Mouse (Mus musculus) CD8-positive naive resting alpha-beta T cell, adult 2 months (primary cell): Measurements from ENCODE around the gene Trim17.

Experiments
- DNase-seq, 2 experiments: peaks; one replicate each; pipeline ENCODE4 v3.0.0; 2022; ENCODE audit warnings: low read depth in 2 of 2, low spot score in 2 of 2

Gene Trim17

GRCm38 (mm10) chr11:58968551-58968950 lies 14.1 kb downstream of the Trim17 start:
- no peak for DNase-seq

- DNase-seq: no peak
Observed at GRCm38 (mm10) chr11:58969027-58969426, 14.5 kb downstream of the Trim17 start.

- no peak for DNase-seq
Observed at GRCm38 (mm10) chr11:58969659-58970058, 15.2 kb downstream of the Trim17 start.

GRCm38 (mm10) chr11:58970831-58971530 lies 16.5 kb downstream of the Trim17 start:
- no peak for DNase-seq

GRCm38 (mm10) chr11:58971796-58972195 lies 17.3 kb downstream of the Trim17 start:
- DNase-seq: no peak

GRCm38 (mm10) chr11:58974414-58974813 lies 19.9 kb downstream of the Trim17 start:
- no peak for DNase-seq

GRCm38 (mm10) chr11:58977150-58977549 lies 22.7 kb downstream of the Trim17 start:
- no peak for DNase-seq

GRCm38 (mm10) chr11:58977607-58978026 lies 23.1 kb downstream of the Trim17 start:
- DNase-seq: peak in 1 of 2 experiments; percentile 16

GRCm38 (mm10) chr11:58978027-58978705 lies 23.7 kb downstream of the Trim17 start, which contains the start of gene Trim11:
Gene Trim11, plus strand, starts transcription at chr11:58978093.
- DNase-seq: peak; percentile 50 to 58

GRCm38 (mm10) chr11:58978706-58979030 lies 24.2 kb downstream of the Trim17 start:
- no peak for DNase-seq

GRCm38 (mm10) chr11:58979183-58979582 lies 24.7 kb downstream of the Trim17 start:
- DNase-seq: no peak

GRCm38 (mm10) chr11:58979661-58980060 lies 25.2 kb downstream of the Trim17 start:
- DNase-seq: no peak

- no peak for DNase-seq
Observed at GRCm38 (mm10) chr11:58980381-58980990, 26.0 kb downstream of the Trim17 start.

GRCm38 (mm10) chr11:58981541-58982447 lies 27.3 kb downstream of the Trim17 start:
- peak; percentile 55 to 74 for DNase-seq

GRCm38 (mm10) chr11:58982471-58983097 lies 28.1 kb downstream of the Trim17 start:
- no peak for DNase-seq

GRCm38 (mm10) chr11:58983691-58984341 lies 29.3 kb downstream of the Trim17 start:
- no peak for DNase-seq

- DNase-seq: no peak
Observed at GRCm38 (mm10) chr11:58984657-58985056, 30.2 kb downstream of the Trim17 start.

GRCm38 (mm10) chr11:58985299-58985917 lies 30.9 kb downstream of the Trim17 start:
- DNase-seq: no peak

- DNase-seq: no peak
Observed at GRCm38 (mm10) chr11:58989166-58989565, 34.7 kb downstream of the Trim17 start.

GRCm38 (mm10) chr11:58990141-58990540 lies 35.7 kb downstream of the Trim17 start:
- DNase-seq: no peak
